Mouse (Mus musculus) G1E (cell line): ENCODE measurements around the gene Agk. TPM values are rescaled to one million over a fixed set of nuclear protein-coding genes. Genes with fewer than 3 reads are reported as not detected.

Experiments used
- ATAC-seq: 2 replicates; pipeline ENCODE4 v1.8.0; 2016; ENCODE audit warnings: mild to moderate bottlenecking; ENCODE audit not compliant: insufficient number of reproducible peaks, poor library complexity, low FRiP score, severe bottlenecking; ENCODE audit errors: extremely low read depth
- DNase-seq: peaks from one replicate; pipeline ENCODE4 v3.0.0; 2012; ENCODE audit warnings: low spot score
- H3K27me3 ChIP-seq: 2 replicates; pipeline ENCODE4 v1.6.1; 2012; ENCODE audit warnings: mild to moderate bottlenecking, low read length, inconsistent platforms; ENCODE audit not compliant: insufficient read depth
- H3K36me3 ChIP-seq: replicated peaks from 2 replicates; pipeline ENCODE3; 2012; ENCODE audit warnings: mild to moderate bottlenecking, inconsistent platforms
- H3K4me1 ChIP-seq: 2 replicates; pipeline ENCODE4 v1.6.1; 2012; ENCODE audit warnings: low read depth, low read length, inconsistent platforms, mixed read lengths; ENCODE audit not compliant: insufficient read depth
- H3K4me3 ChIP-seq: 2 replicates; pipeline ENCODE4 v1.5.1; 2012; ENCODE audit warnings: low read depth, mild to moderate bottlenecking, inconsistent platforms, low read length, moderate library complexity, mixed read lengths
- H3K9me3 ChIP-seq: replicated peaks from 2 replicates; pipeline ENCODE4 v1.6.1; 2012; ENCODE audit warnings: inconsistent platforms
- CTCF ChIP-seq: IDR thresholded peaks from 2 replicates; pipeline ENCODE4 v1.5.1; 2012; ENCODE audit warnings: low read depth, low read length, inconsistent platforms, mixed read lengths
- GATA1 ChIP-seq: IDR thresholded peaks from 2 replicates; pipeline ENCODE4 v1.6.1; 2012; ENCODE audit warnings: borderline replicate concordance, low read length, inconsistent platforms, mixed read lengths
- GATA2 ChIP-seq: IDR thresholded peaks from 2 replicates; pipeline ENCODE4 v1.6.1; 2012; ENCODE audit warnings: low read depth, low read length, inconsistent platforms, borderline replicate concordance
- POLR2AphosphoS5 ChIP-seq: IDR thresholded peaks from 2 replicates; pipeline ENCODE4 v1.6.1; 2012; ENCODE audit warnings: low read depth, low read length, inconsistent platforms; ENCODE audit not compliant: insufficient replicate concordance
- TAL1 ChIP-seq: conservative IDR thresholded peaks from 2 replicates; pipeline ENCODE4 v1.6.1; 2012; ENCODE audit warnings: low read depth, low read length, inconsistent platforms, mixed read lengths
- polyA plus RNA-seq: library from polyadenylated mRNA; stranded (reverse); fragments of >175 nt; gene quantifications from 2 replicates; pipeline ENCODE4 v1.2.3, GENCODE M21; 2012
- total RNA-seq, 2 experiments: library from RNA; stranded (forward) in 1 of 2; stranded (reverse) in 1 of 2; fragments of 200-1000 nt in 1 of 2; fragments of >200 nt in 1 of 2; fragmentation: Nextera tagmentation in 1 of 2; gene quantifications; 2 replicates each; pipeline ENCODE4 v1.2.3; 2014 to 2017

Gene Agk
- total and polyA plus RNA-seq, 3 experiments: 5.8 to 29.3 (median 23.2) TPM

DNA sequence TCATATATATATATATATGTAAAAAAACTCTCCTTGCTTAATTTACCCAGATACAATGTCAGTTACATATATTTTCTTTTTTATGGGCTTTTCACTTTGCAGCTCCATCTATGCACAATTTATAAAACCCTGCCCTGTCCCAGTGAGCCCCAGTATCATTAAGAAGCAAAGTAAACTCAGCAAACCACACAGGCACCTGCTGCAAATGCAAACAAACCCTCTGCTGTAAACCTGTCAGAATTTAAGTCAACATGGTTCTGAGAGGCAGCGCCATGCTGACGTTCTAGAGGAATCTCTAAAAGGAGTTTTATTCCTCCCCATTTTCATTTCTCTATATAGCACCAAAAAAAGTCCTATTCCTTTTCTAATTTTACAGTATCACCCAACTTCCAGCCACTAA, 77.1 kb downstream of the Agk start:
- H3K4me1 ChIP-seq: no peaks in the 10 kb centered on the region
- peaks cover 57% of the 10 kb centered on the region for H3K36me3 ChIP-seq
- DNase-seq (no peak), ATAC-seq (no peak)
- H3K4me3 ChIP-seq: no peak overlapping the region
- H3K27me3 ChIP-seq: no peaks in the 10 kb centered on the region
- TF ChIP-seq CTCF (no peak), TAL1 (no peak), GATA2 (no peak), GATA1 (no peak), POLR2AphosphoS5 (no peak)
- H3K9me3 ChIP-seq: no peaks in the 10 kb centered on the region

DNA sequence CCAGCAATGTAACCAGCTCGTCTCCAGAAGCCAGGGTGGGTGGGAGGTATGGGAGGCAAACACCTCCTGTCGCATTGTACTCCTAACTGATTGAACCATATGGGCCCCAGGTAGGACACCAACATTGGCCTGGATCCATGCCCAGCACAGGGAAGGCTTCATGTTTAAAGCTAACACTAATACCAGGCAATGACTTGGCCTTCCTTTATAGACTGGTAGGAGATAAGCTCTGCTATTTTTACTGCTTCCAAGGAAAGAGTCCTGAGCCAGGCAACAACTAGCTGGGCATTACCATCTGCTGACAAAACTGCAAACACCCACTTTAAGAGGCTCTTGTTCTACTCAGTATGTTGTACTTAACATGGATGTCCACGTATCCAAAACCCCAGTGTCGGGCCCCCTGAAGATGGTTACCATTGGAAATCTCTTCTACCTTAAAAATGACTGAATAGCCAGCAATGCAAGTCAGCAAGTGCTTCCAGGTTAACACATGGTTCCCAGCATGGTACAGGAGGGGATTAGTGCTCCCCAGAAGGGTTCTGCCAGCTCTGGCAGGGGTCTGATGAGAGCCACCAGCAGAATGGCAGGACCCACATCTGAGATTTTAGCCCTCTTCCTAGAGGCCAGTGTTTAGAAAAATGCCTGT, 78.8 kb downstream of the Agk start:
- DNase-seq (no peak), ATAC-seq (no peak)
- H3K27me3 ChIP-seq: no peaks in the 10 kb centered on the region
- H3K9me3 ChIP-seq: no peaks in the 10 kb centered on the region
- H3K4me3 ChIP-seq: no peak overlapping the region
- H3K36me3 ChIP-seq: peaks cover 57% of the 10 kb centered on the region
- H3K4me1 ChIP-seq: no peaks in the 10 kb centered on the region
- TF ChIP-seq TAL1 (no peak), POLR2AphosphoS5 (no peak), GATA1 (no peak)

DNA sequence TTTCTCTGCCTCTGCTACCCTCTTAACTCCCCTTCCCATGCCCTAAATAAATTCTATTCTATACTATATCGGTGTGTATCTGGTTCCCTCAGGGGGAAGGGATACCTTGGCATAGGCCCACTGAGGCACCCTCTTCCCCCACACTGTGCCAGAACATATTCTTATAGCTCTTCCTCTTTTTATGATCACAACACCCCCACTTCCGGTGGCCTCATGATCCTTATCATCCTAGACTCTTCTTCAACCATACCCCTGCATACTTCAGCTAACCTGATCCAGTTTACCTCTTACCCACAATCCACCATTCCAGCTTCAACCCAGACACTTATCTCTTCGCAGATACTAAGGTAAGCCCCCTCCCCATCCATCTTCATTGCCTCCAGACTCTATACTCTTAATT, 86.1 kb downstream of the Agk start:
- H3K9me3 ChIP-seq: no peaks in the 10 kb centered on the region
- peaks cover 13% of the 10 kb centered on the region for H3K4me1 ChIP-seq
- peak; percentile 49; the same call in 1 of the 2 replicates for ATAC-seq
- no peak for DNase-seq
- H3K36me3 ChIP-seq: peaks cover 16% of the 10 kb centered on the region
- TF ChIP-seq GATA1: no peak
- H3K27me3 ChIP-seq: peaks cover 6% of the 10 kb centered on the region
- no peak overlapping the region for H3K4me3 ChIP-seq

DNA sequence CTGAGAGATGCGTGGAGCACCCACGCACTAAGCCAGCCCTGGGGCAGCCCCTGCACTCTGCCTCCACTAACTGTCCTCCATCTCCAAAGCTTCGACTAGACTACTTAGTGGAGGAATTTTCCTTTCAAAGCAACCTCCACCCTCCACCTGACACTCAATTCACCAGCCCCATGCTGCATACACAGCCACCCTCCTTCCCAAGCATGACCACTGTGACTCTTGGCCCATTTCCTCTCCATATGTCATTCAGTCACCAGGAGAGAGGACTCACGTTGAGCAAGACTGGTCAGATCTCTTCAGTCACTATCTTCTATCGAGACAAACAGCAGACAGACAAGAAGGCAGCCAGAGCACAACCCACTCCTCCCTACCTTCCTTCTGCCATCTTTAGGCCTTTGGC, 88.1 kb downstream of the Agk start:
- TF ChIP-seq GATA2 (no peak), CTCF (no peak), TAL1 (no peak), GATA1 (no peak), POLR2AphosphoS5 (no peak)
- DNase-seq: no peak
- Histone ChIP-seq H3K36me3 (peaks cover 6% of the 10 kb centered on the region), H3K9me3 (no peaks in the 10 kb centered on the region), H3K27me3 (peaks cover 6% of the 10 kb centered on the region), H3K4me3 (no peak overlapping the region), H3K4me1 (peaks cover 13% of the 10 kb centered on the region)
- no peak for ATAC-seq

DNA sequence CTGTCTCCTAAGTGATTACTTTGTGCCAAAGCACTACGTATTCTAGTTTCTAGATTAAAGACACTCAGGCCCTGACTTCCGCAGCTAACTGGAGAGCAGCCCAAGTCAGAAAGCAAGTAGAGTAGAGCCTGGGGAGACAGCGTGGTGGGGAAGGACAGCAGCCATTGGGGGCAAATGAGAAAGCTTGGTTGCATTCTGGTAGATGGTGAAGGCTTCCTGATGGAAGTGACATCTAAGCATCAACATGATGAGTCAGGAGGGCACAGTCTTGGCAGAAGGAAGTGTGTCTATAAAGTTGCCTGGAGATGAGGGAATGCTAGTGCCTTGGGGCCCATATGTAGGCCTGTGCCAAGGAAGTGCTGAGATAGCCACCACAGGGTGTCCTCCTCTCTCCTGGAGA, 88.6 kb downstream of the Agk start:
- ATAC-seq (no peak), DNase-seq (no peak)
- Histone ChIP-seq H3K4me3 (no peak overlapping the region), H3K9me3 (no peaks in the 10 kb centered on the region), H3K4me1 (peaks cover 13% of the 10 kb centered on the region), H3K36me3 (peaks cover 3% of the 10 kb centered on the region), H3K27me3 (peaks cover 9% of the 10 kb centered on the region)
- TF ChIP-seq GATA2: no peak
- no peak for TF ChIP-seq GATA1
- TF ChIP-seq CTCF: no peak
- no peak for TF ChIP-seq TAL1

DNA sequence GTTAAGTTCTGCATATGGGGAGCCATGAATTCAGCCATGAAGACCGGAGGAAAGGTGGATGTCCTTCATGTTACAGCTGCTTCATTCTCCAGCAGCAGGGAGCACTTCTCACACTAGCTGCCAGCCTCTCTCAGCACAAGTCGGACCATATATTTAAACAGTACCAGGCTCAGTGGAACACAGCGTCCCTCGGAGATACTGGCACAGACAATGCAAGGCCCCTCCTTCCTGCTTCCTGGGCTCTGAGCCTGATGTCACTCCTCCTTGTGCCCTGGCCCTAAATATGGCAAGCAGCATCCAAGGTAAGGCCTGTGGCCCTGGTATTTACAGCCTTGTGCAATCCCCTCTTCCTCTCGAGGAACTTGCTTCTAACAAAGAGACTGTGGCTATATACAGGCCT, 90.8 kb downstream of the Agk start:
- peaks cover 8% of the 10 kb centered on the region for H3K4me1 ChIP-seq
- DNase-seq (no peak), ATAC-seq (no peak)
- peaks cover 10% of the 10 kb centered on the region for H3K27me3 ChIP-seq
- H3K36me3 ChIP-seq: no peaks in the 10 kb centered on the region
- no peak for TF ChIP-seq GATA2
- no peak for TF ChIP-seq POLR2AphosphoS5
- no peak for TF ChIP-seq GATA1
- TF ChIP-seq TAL1: no peak
- TF ChIP-seq CTCF: no peak
- H3K9me3 ChIP-seq: no peaks in the 10 kb centered on the region
- H3K4me3 ChIP-seq: no peak overlapping the region

DNA sequence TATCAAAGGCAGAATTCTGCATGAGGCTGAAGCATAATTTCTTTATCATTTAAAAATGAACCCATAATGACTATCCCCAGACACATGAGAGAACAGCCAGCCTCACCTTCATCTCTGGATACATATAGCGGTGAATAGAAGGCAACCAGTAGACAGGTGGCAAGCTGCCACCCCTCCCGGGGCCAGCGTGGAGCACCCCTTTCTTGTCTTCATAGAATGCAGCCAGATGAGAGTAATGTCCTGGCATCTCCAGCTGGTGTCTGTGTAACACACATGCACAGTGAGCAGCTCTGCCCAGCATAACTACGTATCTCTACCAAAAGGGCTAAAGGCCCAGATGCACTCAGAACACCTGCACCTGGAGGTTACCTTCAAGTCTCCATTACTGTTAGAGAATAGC, 93.4 kb downstream of the Agk start:
- peaks cover 3% of the 10 kb centered on the region; the same call in 1 of the 2 replicates for H3K4me1 ChIP-seq
- no peaks in the 10 kb centered on the region for H3K9me3 ChIP-seq
- no peaks in the 10 kb centered on the region for H3K36me3 ChIP-seq
- ATAC-seq: no peak
- DNase-seq: no peak
- H3K4me3 ChIP-seq: no peak overlapping the region
- H3K27me3 ChIP-seq: peaks cover 10% of the 10 kb centered on the region
- no peak for TF ChIP-seq CTCF
- no peak for TF ChIP-seq TAL1
- TF ChIP-seq POLR2AphosphoS5: no peak
- no peak for TF ChIP-seq GATA2
- no peak for TF ChIP-seq GATA1
